Mouse (Mus musculus): ENCODE measurements around the gene Nlrp10.

Nlrp10 gene

GRCm38 (mm10) chr7:108884906-108885305 lies 45.1 kb downstream of the Nlrp10 start, which contains the start of gene Olfr518:
Gene Olfr518 (minus strand): TSS chr7:108885006.
- DNase-seq: no peak

GRCm38 (mm10) chr7:108872279-108872678 lies 57.7 kb downstream of the Nlrp10 start, which contains the start of gene Olfr517:
Gene Olfr517 (minus strand): TSS chr7:108872379.
- no peak for DNase-seq

Data from lung, postnatal 36 days (tissue).